14 mouse cellular contexts compared by ENCODE assay signal in the genomic region with DNA sequence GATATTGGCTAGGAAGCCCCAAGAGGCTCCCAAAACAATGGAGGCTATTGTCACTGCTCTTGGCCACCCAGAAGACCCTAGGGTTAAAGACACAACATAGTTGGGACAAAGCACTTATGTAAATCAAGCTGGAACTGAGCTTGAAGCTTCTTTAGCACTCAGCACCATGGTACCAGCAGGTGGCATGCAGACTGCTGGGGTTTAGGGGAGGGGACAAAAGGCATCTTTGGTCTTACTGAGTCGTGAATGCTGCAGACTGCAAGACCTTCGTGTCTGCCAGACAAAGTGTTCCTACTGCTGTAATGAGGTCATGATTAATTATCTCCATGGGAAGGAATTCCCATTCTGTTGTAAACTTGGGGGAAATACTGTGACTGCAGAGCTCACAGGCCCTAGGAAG. TPM values are rescaled to one million over a fixed set of nuclear protein-coding genes. Genes with fewer than 3 reads are reported as not detected.
"Had no signal": no experiment of that assay in that cellular context is flagged by ENCODE, and none has a peak within 500 bp of the region (broad histone marks: within the 10 kb centered on the region; RNA-seq: fewer than 3 reads in every experiment).

No protein-coding gene starts in this region.

- H3K4me1 ChIP-seq: liver, embryonic 13.5 days had no signal

- DNase-seq: kidney, adult 2 months; kidney, postnatal 25 days; layer of hippocampus, adult 9-11 months; liver, embryonic 13.5 days; lung, adult 2 months; lung, postnatal 14 days; lung, postnatal 4 days; midbrain, embryonic 14.5 days; thymus, adult 18-20 months; thymus, postnatal 36 days had no signal

- H3K9me3 ChIP-seq: liver, embryonic 13.5 days had no signal

- H3K4me2 ChIP-seq: liver, embryonic 13.5 days; midbrain, embryonic 11.5 days had no signal

- H3K36me3 ChIP-seq: liver, embryonic 13.5 days had no signal

- H3K9ac ChIP-seq: liver, embryonic 13.5 days had no signal

- H3K27ac ChIP-seq: kidney, postnatal 0 days; layer of hippocampus, adult 2 months; liver, embryonic 13.5 days had no signal

- H3K4me3 ChIP-seq: layer of hippocampus, adult 2 months; liver, embryonic 13.5 days had no signal

RNA-seq across cellular contexts. Expression of a gene that starts 52.5 kb away (rescaled TPM):
- polyA plus RNA-seq: liver, adult 2 months had no signal
